Mouse (Mus musculus) heart, postnatal 14 days (tissue): ENCODE measurements at regions not wholly inside any gene's neighbourhood (a gene's known extent, or its start where the extent isn't known, plus 50 kb on each side); places are given as distances from the start of the nearest gene placed in this dataset.
A peak's percentile ranks its signal among the peaks of the same experiment; 100 is the strongest.

Experiments used
- DNase-seq, 2 experiments: peaks; one replicate each; pipeline ENCODE4 v3.0.0; 2021 to 2022
- intact Hi-C: fragments of 180-260 bp; cut with DNase I; formaldehyde crosslinking; loops from one replicate; pipeline ENCODE4 v1.15.1; 2025

- intact Hi-C loops: no loop called here
- DNase-seq: no peak
These were observed 69.6 kb downstream of the Cldn1 start for GRCm38 (mm10) chr16:26302045-26302444.

GRCm38 (mm10) chr16:26291692-26292091 is 79.9 kb downstream of the Cldn1 start:
- DNase-seq: peak in 1 of 2 experiments; percentile 34
- intact Hi-C loops: no loop called here

GRCm38 (mm10) chr16:26285627-26286026 is 86.0 kb downstream of the Cldn1 start:
- no peak for DNase-seq
- intact Hi-C loops: no loop called here

DNA sequence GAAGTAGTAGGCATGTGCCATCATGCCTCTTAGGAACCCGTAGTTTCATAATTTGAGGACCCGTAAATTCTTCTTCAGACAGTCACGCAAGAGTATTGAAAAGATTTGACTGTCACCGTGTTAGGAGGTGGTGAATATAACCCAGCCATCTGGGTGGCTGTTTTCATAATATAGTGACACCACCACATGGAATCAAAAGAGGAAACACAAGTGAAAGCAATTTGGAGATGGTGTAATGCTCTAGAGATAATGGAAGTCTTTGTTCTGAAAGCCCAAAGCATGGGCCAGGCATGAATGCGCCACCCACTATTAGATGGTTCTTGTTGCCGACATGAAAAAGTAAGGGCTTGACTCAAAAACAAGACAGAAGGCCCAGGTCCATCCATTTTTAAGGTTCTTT is 86.9 kb downstream of the Cldn1 start:
- intact Hi-C loops: no loop called here
- DNase-seq: no peak

DNA sequence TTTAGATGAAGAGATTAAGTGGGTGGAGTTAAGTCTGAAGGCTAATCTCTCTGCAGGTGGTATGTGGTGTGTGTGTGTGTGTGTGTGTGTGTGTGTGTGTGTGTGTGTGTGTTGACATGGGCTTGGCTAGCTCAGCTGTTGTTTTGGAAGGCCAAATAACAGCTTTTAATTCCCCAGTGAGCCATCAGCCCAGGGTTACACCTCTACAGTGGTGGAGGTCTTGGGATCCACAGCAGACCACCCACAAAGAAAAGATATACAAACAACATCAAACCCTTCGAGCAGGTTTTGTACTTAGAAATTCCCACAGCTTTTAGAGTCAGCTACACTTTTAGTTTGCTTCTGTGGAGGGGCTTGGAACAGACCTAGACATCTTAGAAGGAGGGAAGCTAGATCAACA is 89.2 kb downstream of the Cldn1 start:
- intact Hi-C loops: no loop called here
- DNase-seq: no peak

- DNase-seq: no peak
- intact Hi-C loops: no loop called here
These were observed 90.1 kb downstream of the Cldn1 start for GRCm38 (mm10) chr16:26281496-26281895.

DNA sequence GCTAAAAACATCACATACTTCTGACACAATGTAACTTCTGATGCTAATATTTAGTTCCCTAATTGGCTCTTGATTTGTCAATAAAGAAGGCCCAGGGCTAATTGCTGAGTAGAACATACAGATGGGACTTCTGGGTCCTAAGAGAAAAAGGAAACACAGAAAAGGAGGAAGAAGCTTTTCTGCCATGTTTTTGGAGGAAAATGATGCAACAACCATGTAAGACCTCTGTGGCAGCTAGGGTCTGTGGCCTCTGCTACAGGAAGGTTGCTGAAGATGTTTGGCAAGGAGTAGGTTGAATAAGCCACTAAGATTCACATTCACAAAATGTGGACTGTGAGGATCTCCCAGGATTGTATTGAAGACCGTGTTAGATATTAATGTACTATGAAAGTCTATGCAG is 94.9 kb downstream of the Cldn1 start:
- intact Hi-C loops: no loop called here
- DNase-seq: no peak

DNA sequence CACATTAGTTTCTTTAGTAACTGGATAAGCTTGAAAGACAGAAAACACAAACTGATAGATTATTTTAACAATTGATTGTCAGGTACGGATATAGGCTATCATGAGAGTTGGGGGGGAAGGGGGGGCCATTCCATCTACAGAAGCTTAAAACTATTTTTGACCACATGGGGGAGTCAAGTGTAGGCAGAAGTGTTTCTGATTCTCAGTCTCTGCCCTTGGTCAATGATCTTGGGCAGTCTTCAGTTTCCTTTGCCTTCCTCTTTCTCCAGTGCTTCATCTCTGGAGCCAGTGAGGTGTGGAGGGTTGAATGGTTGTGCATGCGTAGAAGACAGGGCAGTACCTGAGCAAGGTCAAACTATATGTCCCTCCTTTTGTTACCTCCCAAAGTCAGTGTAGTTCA is 118.8 kb downstream of the Cldn1 start:
- no peak for DNase-seq
- intact Hi-C loops: no loop called here

- DNase-seq: no peak
- intact Hi-C loops: no loop called here
These were observed 119.9 kb downstream of the Cldn1 start for GRCm38 (mm10) chr16:26251698-26252097.

DNA sequence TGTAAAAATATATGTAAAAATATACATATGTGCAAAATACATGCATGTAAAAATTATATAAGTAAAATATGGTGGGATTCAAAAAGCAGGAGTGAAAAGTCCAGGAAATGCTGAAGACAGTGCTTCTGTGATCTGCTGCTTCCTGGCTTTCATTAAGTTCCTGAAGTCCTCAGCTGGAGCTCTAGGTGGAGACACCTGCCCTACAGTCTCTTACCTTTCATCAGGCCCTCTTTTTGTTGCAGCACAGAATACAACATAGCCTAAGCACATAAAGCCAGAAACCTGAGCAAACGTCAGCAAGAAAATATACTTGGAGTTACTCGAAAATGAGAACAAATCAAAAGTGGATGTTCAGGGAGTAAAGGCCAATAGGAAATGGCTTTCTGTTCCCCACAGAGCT is 120.6 kb downstream of the Cldn1 start:
- intact Hi-C loops: no loop called here
- DNase-seq: no peak

DNA sequence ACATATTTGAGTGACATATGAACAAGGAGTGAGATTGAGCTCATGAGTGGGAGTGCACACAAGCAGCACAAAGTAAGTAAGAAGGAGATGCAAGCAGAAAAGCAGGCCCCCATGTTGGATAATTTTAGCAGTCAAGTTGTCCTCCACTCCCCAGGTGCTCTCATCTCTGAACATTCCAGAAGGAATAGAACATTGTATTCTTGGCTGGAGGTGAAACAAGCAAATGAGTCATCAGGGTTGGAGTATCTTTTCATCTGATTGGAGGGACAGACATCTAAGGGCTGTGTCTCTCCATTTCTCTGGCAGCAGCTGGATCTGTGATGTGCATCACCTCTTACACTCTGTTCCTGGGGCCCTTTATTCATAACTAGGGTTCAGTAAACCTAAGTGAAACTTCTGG is 122.7 kb downstream of the Cldn1 start:
- intact Hi-C loops: no loop called here
- DNase-seq: no peak

- DNase-seq: no peak
- intact Hi-C loops: no loop called here
These were observed 123.7 kb downstream of the Cldn1 start for GRCm38 (mm10) chr16:26247926-26248325.

DNA sequence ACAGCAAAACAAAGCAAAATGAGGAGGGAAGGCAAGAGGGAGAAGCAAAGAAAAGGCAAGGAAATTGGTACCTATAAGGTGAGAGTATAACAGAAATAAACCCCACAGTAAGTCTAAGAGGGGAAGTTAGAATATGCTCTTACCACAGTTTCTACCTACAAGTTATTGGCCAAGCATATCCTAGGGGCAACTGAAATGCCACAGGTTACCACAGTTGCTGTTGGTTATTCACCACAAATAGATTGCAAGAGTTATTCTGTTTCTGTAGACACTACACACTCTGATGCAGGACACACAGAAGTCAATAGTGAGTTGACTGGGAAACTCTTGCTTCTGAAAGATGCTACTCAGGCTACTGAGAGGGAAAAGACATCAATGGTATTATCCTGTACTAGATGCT is 129.7 kb upstream of the P3h2 start:
- DNase-seq: no peak
- intact Hi-C loops: loop anchor here (2.0 kb wide), 2 partner anchors 260 to 906 kb away; no protein-coding TSS in a partner anchor

GRCm38 (mm10) chr16:26234113-26234512 is 128.5 kb upstream of the P3h2 start:
- intact Hi-C loops: loop anchor here (2.0 to 5.0 kb wide), 3 partner anchors 138 to 907 kb away; partner anchors contain the start of gene Cldn1
- DNase-seq: peak; percentile 71 to 84

- intact Hi-C loops: loop anchor here (5.0 kb wide), 1 partner anchor 141 kb away; the partner anchor contains the start of gene Cldn1
- no peak for DNase-seq
These were observed 125.5 kb upstream of the P3h2 start for GRCm38 (mm10) chr16:26231110-26231509.

DNA sequence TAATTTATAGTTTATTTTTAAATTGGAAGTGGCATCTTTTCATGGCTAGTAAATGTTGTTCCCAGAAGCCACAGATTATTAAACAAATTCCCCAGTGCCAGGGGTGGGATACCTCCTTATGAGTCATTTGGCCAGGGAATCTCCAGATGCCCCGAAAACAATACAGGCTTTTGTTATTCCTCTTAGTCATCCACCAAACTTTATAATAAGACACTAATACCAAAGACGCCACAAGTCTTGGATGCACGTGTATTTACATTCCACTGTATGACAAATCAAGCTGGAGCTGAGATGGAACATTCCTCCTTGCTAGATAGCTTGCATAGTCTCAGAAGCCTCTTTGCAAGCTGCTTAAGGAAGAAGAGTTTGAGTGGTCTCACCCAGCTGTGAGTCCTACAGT is 105.8 kb upstream of the P3h2 start:
- intact Hi-C loops: no loop called here
- no peak for DNase-seq

GRCm38 (mm10) chr16:26199125-26199524 is 93.5 kb upstream of the P3h2 start:
- DNase-seq: no peak

DNA sequence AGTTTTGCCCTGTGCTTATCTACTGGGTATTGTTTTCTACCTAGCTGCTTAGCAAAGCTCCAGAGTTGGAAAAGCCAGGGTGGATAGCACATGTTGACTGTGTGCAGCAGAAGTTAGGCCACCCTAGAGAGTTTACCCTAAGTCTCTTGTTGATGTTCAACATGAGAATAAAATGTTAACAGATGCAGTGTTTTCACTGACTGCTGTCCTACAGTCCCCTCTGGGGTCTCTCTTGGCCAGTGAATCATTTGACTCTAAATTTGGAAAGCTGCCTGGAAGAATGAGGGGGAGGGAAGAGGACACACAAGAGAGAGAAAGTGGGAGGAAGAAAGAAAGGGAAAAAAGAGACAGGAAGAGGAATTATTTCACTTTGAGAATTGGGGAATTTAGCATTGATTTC is 90.8 kb upstream of the P3h2 start:
- intact Hi-C loops: loop anchor here (5.0 kb wide), 1 partner anchor 89 kb away; the partner anchor contains the start of gene P3h2
- peak; percentile 4 to 28 for DNase-seq

More at GRCm38 (mm10) chr16:26199125-26199524, 93.5 kb upstream of the P3h2 start:
- intact Hi-C loops: loop anchor here (1.0 to 5.0 kb wide), 3 partner anchors 92 to 232 kb away; partner anchors contain the start of gene P3h2

- DNase-seq: no peak
- intact Hi-C loops: no loop called here
These were observed 80.0 kb upstream of the P3h2 start for GRCm38 (mm10) chr16:26185288-26186281.

- intact Hi-C loops: no loop called here
- no peak for DNase-seq
These were observed 79.2 kb upstream of the P3h2 start for GRCm38 (mm10) chr16:26184647-26185262.

GRCm38 (mm10) chr16:26183530-26183929 is 77.9 kb upstream of the P3h2 start:
- intact Hi-C loops: no loop called here
- DNase-seq: no peak
